Mouse (Mus musculus): ENCODE results near the gene Myt1. TPM values are rescaled to one million over a fixed set of nuclear protein-coding genes. Genes with fewer than 3 reads are reported as not detected.

Myt1 gene
- 0.45 and 0.64 TPM in 2 replicates for polyA plus RNA-seq (2021; fragmentation: Nextera tagmentation)
- long read RNA-seq, experiment 1, partial matches to known transcripts, result 1 of 3 reads
- long read RNA-seq, experiment 1, other reads (novel, unspliced or antisense), result 2 of 3 reads
- long read RNA-seq, experiment 2, partial matches to known transcripts, result 1 of 3 reads
- long read RNA-seq, experiment 2, other reads (novel, unspliced or antisense), result 2 of 3 reads

DNA sequence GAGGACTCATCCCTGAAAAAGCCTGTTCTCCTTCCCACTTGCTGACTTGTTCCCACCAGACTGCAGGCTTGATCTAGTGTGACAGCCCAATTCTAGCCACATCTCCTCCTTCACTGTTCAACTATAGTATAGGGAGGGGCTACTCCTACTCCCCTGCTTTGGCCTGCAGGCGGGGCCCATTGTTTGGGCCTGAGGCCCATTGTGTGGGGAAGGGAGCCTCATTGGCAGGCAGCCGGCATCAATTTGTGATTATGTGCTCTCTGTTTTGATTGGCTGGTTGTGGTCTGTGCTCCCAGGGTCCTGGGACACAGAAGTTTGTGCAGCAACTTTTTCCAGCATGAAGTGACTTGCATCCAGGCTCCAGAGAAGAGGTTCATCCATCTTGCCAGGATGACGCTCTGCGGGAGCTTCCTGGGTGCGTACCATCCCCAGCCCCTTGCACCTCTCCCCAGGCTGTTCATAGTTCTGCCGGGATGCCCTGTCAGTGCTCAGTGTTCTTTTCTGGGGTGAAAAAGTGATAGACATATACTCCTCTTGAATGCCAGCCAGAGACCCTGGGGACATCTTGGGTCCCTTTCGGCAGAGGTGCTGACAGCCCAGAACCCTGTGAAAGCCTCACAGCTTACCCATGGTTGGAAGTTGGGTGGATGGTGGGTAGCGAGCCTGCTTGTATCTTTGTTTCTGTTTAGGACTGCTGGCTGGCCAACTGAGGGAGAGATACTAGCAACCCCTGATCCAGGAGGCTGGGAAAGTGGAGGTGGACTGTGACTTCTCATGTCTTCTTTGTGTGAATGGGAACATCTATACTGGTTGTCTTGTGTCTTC, at the start of gene Myt1:
Gene Myt1, plus strand, starts transcription at position 327 of the 825 bp plus-strand sequence.

DNA sequence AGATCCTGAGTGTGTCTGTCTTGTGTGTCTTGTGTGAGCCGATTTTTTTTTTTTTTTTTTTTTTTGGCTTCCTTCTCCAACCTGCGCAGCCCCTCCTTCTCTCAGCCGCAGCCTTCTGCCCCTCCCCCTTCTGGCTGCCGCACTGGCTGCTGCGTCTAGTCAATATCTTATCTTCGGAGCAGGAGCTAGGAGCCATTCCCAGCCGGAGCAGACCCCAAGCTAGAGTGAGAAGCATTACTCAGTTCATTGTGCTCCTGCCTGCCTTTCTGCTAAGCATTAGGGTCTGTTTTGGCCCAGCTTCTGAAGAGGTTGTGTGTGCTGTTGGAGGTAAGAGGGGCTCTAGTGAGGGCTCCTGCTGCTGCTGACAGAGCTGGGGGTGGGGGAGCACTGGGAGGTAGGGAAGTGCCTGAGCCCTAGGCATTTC, 48.2 kb upstream of the Myt1 start, which contains the start of gene Oprl1:
Gene Oprl1, plus strand, starts transcription at position 114 of the 424 bp plus-strand sequence.

GRCm38 (mm10) chr2:181837372-181838292, 74.5 kb downstream of the Myt1 start, which contains the start of gene Pcmtd2:
Gene Pcmtd2, plus strand, starts transcription at chr2:181837854.

GRCm38 (mm10) chr2:181863791-181864535, 100.8 kb downstream of the Myt1 start, which contains the start of gene Polr3k:
Gene Polr3k, plus strand, starts transcription at chr2:181864337.

Other genes starting within 250 kb of the Myt1 start
- gene Dnajc5, start 242.8 kb upstream of the Myt1 start, polyA plus RNA-seq (2021; fragmentation: Nextera tagmentation), result 117 and 129 TPM in 2 replicates
- gene Uckl1, start 178.4 kb upstream of the Myt1 start, polyA plus RNA-seq (2021; fragmentation: Nextera tagmentation), result 28.6 and 32.5 TPM in 2 replicates
- gene Prpf6, start 171.5 kb upstream of the Myt1 start, polyA plus RNA-seq (2021; fragmentation: Nextera tagmentation), result 27.5 and 46.4 TPM in 2 replicates
- gene Zfp512b, start 170.5 kb upstream of the Myt1 start, polyA plus RNA-seq (2021; fragmentation: Nextera tagmentation), result 8.0 and 18.5 TPM in 2 replicates
- 19.1 and 21.8 TPM in 2 replicates for gene Samd10, start 164.1 kb upstream of the Myt1 start, polyA plus RNA-seq (2021; fragmentation: Nextera tagmentation)
- gene Gm29797, start 106.3 kb upstream of the Myt1 start, polyA plus RNA-seq (2021; fragmentation: Nextera tagmentation), result not detected in 2 replicates
- gene Sox18, start 91.7 kb upstream of the Myt1 start, polyA plus RNA-seq (2021; fragmentation: Nextera tagmentation), result 2.4 and 3.0 TPM in 2 replicates
- 52.7 and 76.3 TPM in 2 replicates for gene Tcea2, start 83.0 kb upstream of the Myt1 start, polyA plus RNA-seq (2021; fragmentation: Nextera tagmentation)
- gene Rgs19, start 69.4 kb upstream of the Myt1 start, polyA plus RNA-seq (2021; fragmentation: Nextera tagmentation), result 32.3 and 45.8 TPM in 2 replicates
- gene Lkaaear1, start 64.9 kb upstream of the Myt1 start, polyA plus RNA-seq (2021; fragmentation: Nextera tagmentation), result not detected in 2 replicates
- gene Oprl1, start 48.3 kb upstream of the Myt1 start, polyA plus RNA-seq (2021; fragmentation: Nextera tagmentation), result 19.1 and 27.8 TPM in 2 replicates
- gene Pcmtd2, start 74.5 kb downstream of the Myt1 start, polyA plus RNA-seq (2021; fragmentation: Nextera tagmentation), result 17.1 and 23.6 TPM in 2 replicates
- 37.5 and 43.0 TPM in 2 replicates for gene Polr3k, start 101.0 kb downstream of the Myt1 start, polyA plus RNA-seq (2021; fragmentation: Nextera tagmentation)
- gene Gm14496, start 227.8 kb downstream of the Myt1 start, polyA plus RNA-seq (2021; fragmentation: Nextera tagmentation), result not detected in 2 replicates